Mouse (Mus musculus) R1 (cell line): ENCODE measurements at regions not wholly inside any gene's neighbourhood (a gene's known extent, or its start where the extent isn't known, plus 50 kb on each side); places are given as distances from the start of the nearest gene placed in this dataset.

Experiments used
- DNase-seq: peaks from one replicate; pipeline ENCODE4 v3.0.0-alpha.2; 2018; ENCODE audit warnings: low read depth, low spot score

GRCm38 (mm10) chr16:25087741-25088648, 198.6 kb upstream of the Tprg start:
- DNase-seq = no peak

GRCm38 (mm10) chr16:25088649-25089019, 198.0 kb upstream of the Tprg start:
- DNase-seq = no peak

- DNase-seq = no peak
These were observed 182.5 kb upstream of the Tprg start for GRCm38 (mm10) chr16:25104165-25104564.

DNA sequence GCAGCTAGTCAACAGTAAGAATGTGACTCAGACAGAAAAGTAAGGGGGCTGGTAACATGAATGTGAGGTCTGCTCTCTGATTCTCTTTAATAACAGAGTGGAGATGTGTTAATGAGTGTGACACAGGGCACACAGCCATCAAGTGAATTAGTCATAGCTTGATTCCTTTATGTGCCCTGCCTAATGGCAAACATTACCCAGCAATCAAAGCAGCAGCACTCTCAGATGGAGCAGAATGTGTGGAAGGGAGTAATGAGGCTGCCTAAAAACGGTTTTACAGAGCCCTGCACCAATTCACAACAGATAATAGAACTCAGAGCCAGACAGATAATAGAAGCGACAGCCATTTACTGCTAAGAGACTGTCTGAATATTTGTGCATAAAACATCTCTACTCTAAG, 182.0 kb upstream of the Tprg start:
- no peak for DNase-seq

DNA sequence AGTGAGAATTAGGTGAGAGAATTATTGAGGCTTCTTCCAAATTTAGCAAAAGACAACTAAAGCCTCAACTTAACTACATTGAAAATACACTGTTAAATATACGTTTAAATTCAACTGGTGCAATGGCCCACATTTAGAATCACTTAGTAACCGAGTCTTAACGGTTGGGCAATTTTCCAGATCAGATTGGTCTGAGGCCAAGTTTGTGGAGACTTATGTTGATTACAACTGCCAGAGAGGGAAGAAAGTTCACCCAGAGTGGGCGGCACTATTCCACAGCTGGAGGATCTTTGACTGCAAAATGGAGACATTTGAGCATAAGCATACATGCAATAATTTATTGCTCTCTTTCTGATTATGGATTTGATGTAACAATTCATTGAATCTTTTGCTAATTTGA, 146.5 kb upstream of the Tprg start:
- no peak for DNase-seq

DNA sequence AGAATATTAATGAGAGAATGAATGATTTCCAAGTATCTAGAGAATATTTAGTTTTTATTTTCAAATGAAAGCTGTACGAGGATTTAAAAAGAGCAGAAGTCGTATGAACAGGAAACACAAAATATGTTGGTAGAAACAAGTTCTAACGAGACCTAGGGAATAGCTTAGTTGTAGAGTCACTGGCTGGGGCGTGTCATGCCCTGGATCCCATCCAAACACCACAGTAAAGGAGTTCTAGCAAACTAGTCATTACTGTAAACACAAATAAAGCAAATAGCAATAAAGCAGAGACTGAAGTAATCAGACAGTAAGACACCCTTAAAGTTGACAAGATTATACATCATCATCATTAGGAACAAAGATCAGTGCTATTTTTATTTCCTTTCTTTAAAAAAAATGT, 139.1 kb upstream of the Tprg start:
- DNase-seq = no peak

- DNase-seq = no peak
These were observed 137.4 kb upstream of the Tprg start for GRCm38 (mm10) chr16:25149186-25149585.

DNA sequence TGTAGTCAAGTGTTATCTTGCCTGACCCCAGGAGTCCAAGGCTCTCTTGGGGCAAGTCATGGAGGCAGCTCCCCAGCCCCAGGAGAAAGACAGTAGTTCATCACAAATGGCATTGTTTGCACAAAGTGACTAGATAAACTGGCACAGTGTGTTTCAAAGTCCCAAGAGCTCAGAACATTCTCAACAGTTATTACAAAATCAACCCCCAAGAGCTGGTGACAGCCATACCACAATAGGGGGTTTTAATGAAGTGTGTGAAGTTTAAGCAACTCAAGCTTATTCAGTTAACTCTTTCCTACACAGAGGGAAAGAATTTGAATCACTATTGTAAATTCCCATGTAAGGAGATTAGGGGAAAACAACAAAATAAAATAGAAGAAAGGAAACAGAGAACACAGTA, 109.7 kb upstream of the Tprg start:
- no peak for DNase-seq

DNA sequence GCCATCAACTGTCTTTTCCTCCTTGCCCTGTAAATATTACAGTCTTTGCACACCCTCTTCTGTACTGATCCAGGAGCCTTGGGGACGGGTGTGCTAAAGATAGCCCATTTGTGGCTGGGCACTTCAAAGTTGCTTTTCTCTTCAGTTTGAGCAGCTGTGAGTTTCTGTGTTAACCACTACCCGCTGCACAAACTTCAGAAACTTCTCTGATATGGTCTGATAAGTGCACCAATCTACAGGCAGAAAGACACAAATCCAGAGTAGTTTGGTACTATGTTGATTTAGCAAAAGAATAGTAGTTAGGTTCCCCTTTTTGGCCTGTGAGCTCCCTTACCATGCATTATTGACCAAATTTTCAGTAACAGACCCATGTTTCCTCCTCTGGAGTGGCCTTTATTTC, 108.6 kb upstream of the Tprg start:
- DNase-seq = no peak

DNA sequence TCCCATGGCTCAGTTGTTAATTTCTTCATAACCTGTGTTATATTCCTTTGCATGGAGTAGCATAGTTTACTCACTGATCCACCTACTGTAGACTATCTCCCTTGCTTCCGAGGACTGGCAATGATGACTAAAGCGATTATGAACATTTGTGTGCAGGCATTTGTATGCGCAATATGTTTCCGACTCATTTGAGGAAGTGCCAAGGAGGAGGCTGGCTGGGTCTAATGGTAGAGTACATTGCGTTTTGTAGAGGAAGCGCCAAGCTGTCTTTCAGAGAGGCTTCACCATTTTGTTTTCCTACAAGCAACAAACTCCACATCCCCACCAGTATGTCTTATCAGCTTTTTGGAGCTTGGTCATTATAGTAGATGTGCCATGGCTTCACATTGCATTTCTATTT, 104.7 kb upstream of the Tprg start:
- DNase-seq = no peak

- DNase-seq = no peak
These were observed 89.5 kb upstream of the Tprg start for GRCm38 (mm10) chr16:25197079-25197478.

DNA sequence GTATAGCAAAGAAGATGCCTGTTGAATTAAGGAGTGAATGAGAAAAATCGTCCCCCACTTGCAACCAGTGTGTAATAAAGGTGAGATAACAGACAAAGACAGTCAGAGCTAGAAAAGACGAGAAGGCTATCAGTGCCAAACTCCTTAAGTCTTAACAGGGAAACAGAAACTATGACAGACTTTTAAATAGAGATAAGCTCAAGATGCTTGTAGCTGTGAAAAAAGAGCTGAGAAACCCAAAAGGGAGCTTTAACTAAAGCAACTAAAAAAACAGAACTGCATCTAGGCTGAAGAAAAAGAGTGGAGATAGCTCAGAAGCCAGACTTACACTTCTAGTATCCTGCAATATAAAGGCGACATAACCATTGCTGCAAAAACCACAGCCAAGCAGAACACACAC, 87.8 kb upstream of the Tprg start:
- DNase-seq = no peak

GRCm38 (mm10) chr16:25199984-25200383, 86.6 kb upstream of the Tprg start:
- no peak for DNase-seq

GRCm38 (mm10) chr16:25201094-25201770, 85.4 kb upstream of the Tprg start:
- no peak for DNase-seq

GRCm38 (mm10) chr16:25213250-25213649, 73.4 kb upstream of the Tprg start:
- no peak for DNase-seq

DNA sequence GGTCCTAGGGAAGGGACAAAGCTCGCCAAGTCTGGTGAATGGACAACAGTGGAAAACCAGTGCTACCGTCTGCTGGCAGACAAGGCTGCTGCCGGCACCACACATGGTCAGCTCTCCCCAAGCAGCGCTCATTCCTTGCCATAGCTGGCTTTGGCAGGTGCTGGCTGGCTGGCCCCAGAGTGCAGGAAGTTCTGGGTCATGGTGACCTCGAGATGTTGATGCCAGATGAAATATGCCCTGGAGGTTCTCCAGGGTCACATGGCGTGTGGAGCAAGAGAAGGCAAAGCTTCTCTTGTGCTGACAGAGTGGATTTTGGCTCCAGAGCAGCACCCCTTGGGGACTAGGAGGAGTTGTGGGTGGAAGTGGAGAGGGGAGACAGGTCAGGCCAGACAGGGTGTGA, 66.1 kb upstream of the Tprg start:
- DNase-seq = no peak

- no peak for DNase-seq
These were observed 61.8 kb upstream of the Tprg start for GRCm38 (mm10) chr16:25224801-25225200.
